Mouse (Mus musculus) bone marrow macrophage, adult 2 months (primary cell): ENCODE measurements around the gene Cebpa. TPM values are rescaled to one million over a fixed set of nuclear protein-coding genes. Genes with fewer than 3 reads are reported as not detected.

Experiments used
- H3K27ac ChIP-seq: 2 replicates; pipeline ENCODE4 v1.5.1; 2012; ENCODE audit warnings: low read depth, low read length; ENCODE audit not compliant: insufficient read depth
- H3K4me1 ChIP-seq: 2 replicates; pipeline ENCODE4 v1.6.1; 2012; ENCODE audit warnings: low read length; ENCODE audit not compliant: control insufficient read depth, insufficient read depth
- H3K4me3 ChIP-seq: 2 replicates; pipeline ENCODE4 v1.5.1; 2012; ENCODE audit warnings: mild to moderate bottlenecking, low read length, moderate library complexity; ENCODE audit not compliant: insufficient read depth
- CTCF ChIP-seq: IDR thresholded peaks from 2 replicates; pipeline ENCODE4 v1.5.1; 2012; ENCODE audit warnings: low read depth, mild to moderate bottlenecking, low read length, moderate library complexity
- POLR2A ChIP-seq: IDR thresholded peaks from 2 replicates; pipeline ENCODE4 v1.6.1; 2012; ENCODE audit warnings: mild to moderate bottlenecking, low read depth, low read length, borderline replicate concordance
- polyA plus RNA-seq: library from polyadenylated mRNA; stranded (reverse); fragments of >200 nt; gene quantifications from 2 replicates; pipeline ENCODE4 v1.2.4, GENCODE M21; 2012; ENCODE audit not compliant: missing spikeins, insufficient read depth, insufficient read length

Gene Cebpa
- polyA plus RNA-seq, 1 experiment = 78.9 TPM

GRCm38 (mm10) chr7:35128677-35129567, 9.8 kb downstream of the Cebpa start:
- no peak overlapping the region for H3K4me3 ChIP-seq
- peaks cover 38% of the 10 kb centered on the region for H3K4me1 ChIP-seq
- H3K27ac ChIP-seq = no peak overlapping the region
- TF ChIP-seq CTCF (no peak), POLR2A (no peak)

- no peak overlapping the region for H3K4me3 ChIP-seq
- no peak overlapping the region for H3K27ac ChIP-seq
- H3K4me1 ChIP-seq = peaks cover 29% of the 10 kb centered on the region
- TF ChIP-seq CTCF (no peak), POLR2A (no peak)
Observed at GRCm38 (mm10) chr7:35130059-35130738, 11.1 kb downstream of the Cebpa start.

- H3K27ac ChIP-seq = no peak overlapping the region
- H3K4me3 ChIP-seq = no peak overlapping the region
- no peak for TF ChIP-seq CTCF
- TF ChIP-seq POLR2A = no peak
- peaks cover 26% of the 10 kb centered on the region for H3K4me1 ChIP-seq
Observed at GRCm38 (mm10) chr7:35130888-35131287, 11.8 kb downstream of the Cebpa start.

GRCm38 (mm10) chr7:35131601-35132000, 12.5 kb downstream of the Cebpa start:
- no peak overlapping the region for H3K27ac ChIP-seq
- H3K4me1 ChIP-seq = peaks cover 23% of the 10 kb centered on the region
- H3K4me3 ChIP-seq = no peak overlapping the region
- TF ChIP-seq POLR2A = no peak
- TF ChIP-seq CTCF = no peak

GRCm38 (mm10) chr7:35134621-35135020, 15.5 kb downstream of the Cebpa start:
- Histone ChIP-seq H3K4me1 (peaks cover 13% of the 10 kb centered on the region), H3K27ac (no peak overlapping the region), H3K4me3 (no peak overlapping the region)
- TF ChIP-seq CTCF (no peak), POLR2A (no peak)

GRCm38 (mm10) chr7:35137524-35137923, 18.4 kb downstream of the Cebpa start:
- TF ChIP-seq CTCF (no peak), POLR2A (no peak)
- peaks cover 21% of the 10 kb centered on the region for H3K4me1 ChIP-seq
- no peak overlapping the region for H3K4me3 ChIP-seq
- H3K27ac ChIP-seq = no peak overlapping the region

- Histone ChIP-seq H3K27ac (no peak overlapping the region), H3K4me3 (no peak overlapping the region), H3K4me1 (peaks cover 15% of the 10 kb centered on the region)
- no peak for TF ChIP-seq POLR2A
- no peak for TF ChIP-seq CTCF
Observed at GRCm38 (mm10) chr7:35138481-35138880, 19.4 kb downstream of the Cebpa start.

GRCm38 (mm10) chr7:35139880-35140279, 20.8 kb downstream of the Cebpa start:
- TF ChIP-seq POLR2A (no peak), CTCF (no peak)
- Histone ChIP-seq H3K27ac (no peak overlapping the region), H3K4me3 (no peak overlapping the region), H3K4me1 (peaks cover 19% of the 10 kb centered on the region)

- TF ChIP-seq POLR2A (no peak), CTCF (no peak)
- H3K4me3 ChIP-seq = no peak overlapping the region
- H3K4me1 ChIP-seq = peaks cover 21% of the 10 kb centered on the region
- no peak overlapping the region for H3K27ac ChIP-seq
Observed at GRCm38 (mm10) chr7:35141519-35141918, 22.4 kb downstream of the Cebpa start.

- Histone ChIP-seq H3K27ac (no peak overlapping the region), H3K4me1 (peaks cover 21% of the 10 kb centered on the region), H3K4me3 (no peak overlapping the region)
- TF ChIP-seq CTCF = no peak
- no peak for TF ChIP-seq POLR2A
Observed at GRCm38 (mm10) chr7:35142522-35142921, 23.4 kb downstream of the Cebpa start.
